36 mouse cellular contexts compared by ENCODE assay signal in genomic region chr2:173722251-173722857, GRCm38 (mm10). TPM values are rescaled to one million over a fixed set of nuclear protein-coding genes. Genes with fewer than 3 reads are reported as not detected.
DNase-seq lines count a peak whose midpoint lies in the region; ATAC-seq and TF ChIP-seq lines count a peak whose summit lies in the region.
"Had no signal": no experiment of that assay in that cellular context is flagged by ENCODE, and none has a peak within 500 bp of the region (broad histone marks: within the 10 kb centered on the region; RNA-seq: fewer than 3 reads in every experiment).

No protein-coding gene starts in this region.

- no peak overlapping the region for H3K9ac ChIP-seq in lung, postnatal 0 days (replicated peaks; ENCODE audit: low read depth)
- H3K9ac ChIP-seq in stomach, postnatal 0 days (ENCODE audit: low read length) = no peak overlapping the region
- H3K9ac ChIP-seq: forebrain, embryonic 13.5 days; hindbrain, embryonic 15.5 days; limb, embryonic 15.5 days; liver, embryonic 13.5 days; midbrain, embryonic 13.5 days; neural tube, embryonic 13.5 days had no signal

- DNase-seq in lung, postnatal 0 days (ENCODE audit: low spot score) = no peak
- no peak for DNase-seq in lung, postnatal 25 days (ENCODE audit: low spot score)
- DNase-seq in B cell, adult 2 months = peak; percentile 14 to 23
- DNase-seq in brain, adult 2 months (ENCODE audit: low read depth, low spot score) = peak; percentile 21
- peak; percentile 69 for DNase-seq in stomach, postnatal 0 days (ENCODE audit: low spot score)
- no peak for DNase-seq in left cerebral cortex, adult 18-20 months (ENCODE audit: low spot score in 2 of 2)
- DNase-seq: adrenal gland, adult 2 months; cerebellum, adult 11 months; cerebellum, adult 9-10 months; cerebellum, postnatal 36 days; gastrocnemius, postnatal 14 days; heart, postnatal 14 days; kidney, adult 8-10 months; kidney, postnatal 4 days; liver, embryonic 13.5 days; lung, postnatal 4 days had no signal

- no peak overlapping the region for H3K4me3 ChIP-seq in lung, postnatal 0 days (ENCODE audit: low read depth, low read length)
- no peak overlapping the region for H3K4me3 ChIP-seq in stomach, postnatal 0 days (ENCODE audit: low read depth, low read length)
- H3K4me3 ChIP-seq: forebrain, embryonic 13.5 days; hindbrain, embryonic 10.5 days; hindbrain, embryonic 15.5 days; limb, embryonic 10.5 days; limb, embryonic 15.5 days; liver, embryonic 13.5 days; midbrain, embryonic 13.5 days; neural tube, embryonic 13.5 days had no signal

- H3K4me1 ChIP-seq in lung, postnatal 0 days (ENCODE audit: insufficient read depth, low read depth, low read length) = peaks cover 4% of the 10 kb centered on the region; the same call in 1 of the 2 replicates
- H3K4me1 ChIP-seq in stomach, postnatal 0 days (replicated peaks; ENCODE audit: control insufficient read depth, insufficient read depth) = no peaks in the 10 kb centered on the region; the same call in 1 of the 2 replicates
- H3K4me1 ChIP-seq: hindbrain, embryonic 15.5 days had no signal

- no peak overlapping the region for H3K4me2 ChIP-seq in lung, postnatal 0 days (replicated peaks; ENCODE audit: low read depth, low read length)
- H3K4me2 ChIP-seq in stomach, postnatal 0 days (replicated peaks; ENCODE audit: low read depth) = no peak overlapping the region
- H3K4me2 ChIP-seq: forebrain, embryonic 13.5 days; hindbrain, embryonic 15.5 days; limb, embryonic 15.5 days; liver, embryonic 13.5 days; midbrain, embryonic 13.5 days; neural tube, embryonic 13.5 days had no signal

- ATAC-seq in lung, postnatal 0 days = peak; percentile 46; the same call in 1 of the 2 replicates
- ATAC-seq in stomach, postnatal 0 days (ENCODE audit: low FRiP score, low TSS enrichment) = peak; percentile 86
- ATAC-seq: activated CD4-positive, CD25-positive, alpha-beta regulatory T cell, adult 4 months; forebrain, embryonic 13.5 days; inflammation-experienced regulatory T-cells, adult 6 months; midbrain, embryonic 13.5 days had no signal

- TF ChIP-seq CTCF in lung, postnatal 0 days (IDR thresholded peaks at IDR 0.05) = no peak
- TF ChIP-seq CTCF in stomach, postnatal 0 days (IDR thresholded peaks at IDR 0.05; ENCODE audit: low read depth) = no peak

- no peaks in the 10 kb centered on the region for H3K9me3 ChIP-seq in lung, postnatal 0 days (ENCODE audit: low read length)
- H3K9me3 ChIP-seq in stomach, postnatal 0 days (ENCODE audit: control insufficient read depth, low read length) = no peaks in the 10 kb centered on the region
- H3K9me3 ChIP-seq: forebrain, embryonic 13.5 days; hindbrain, embryonic 10.5 days; hindbrain, embryonic 15.5 days; limb, embryonic 10.5 days; limb, embryonic 15.5 days; liver, embryonic 13.5 days; midbrain, embryonic 13.5 days; neural tube, embryonic 13.5 days had no signal

- no peaks in the 10 kb centered on the region for H3K36me3 ChIP-seq in lung, postnatal 0 days (ENCODE audit: insufficient read depth, low read length)
- no peaks in the 10 kb centered on the region for H3K36me3 ChIP-seq in stomach, postnatal 0 days (ENCODE audit: control insufficient read depth, insufficient read depth, low read length)
- H3K36me3 ChIP-seq: hindbrain, embryonic 10.5 days; hindbrain, embryonic 15.5 days; limb, embryonic 10.5 days; limb, embryonic 15.5 days; liver, embryonic 13.5 days; midbrain, embryonic 13.5 days; neural tube, embryonic 13.5 days had no signal

- TF ChIP-seq EP300 in lung, postnatal 0 days (IDR thresholded peaks at IDR 0.05) = no peak
- TF ChIP-seq EP300 in stomach, postnatal 0 days (optimal IDR thresholded peaks at IDR 0.05) = no peak

- 31% methylated on average over 11 of the region's 11 CpGs for WGBS in lung, postnatal 0 days
- 36% methylated on average over 11 of the region's 11 CpGs for WGBS in stomach, postnatal 0 days

- no peak overlapping the region for H3K27ac ChIP-seq in lung, postnatal 0 days (ENCODE audit: low read length)
- H3K27ac ChIP-seq in stomach, postnatal 0 days (replicated peaks) = peak overlapping the region; percentile 67
- H3K27ac ChIP-seq: forebrain, embryonic 13.5 days; hindbrain, embryonic 10.5 days; hindbrain, embryonic 15.5 days; kidney, postnatal 0 days; limb, embryonic 10.5 days; limb, embryonic 15.5 days; liver, embryonic 13.5 days; midbrain, embryonic 13.5 days; neural tube, embryonic 13.5 days had no signal

- no peaks in the 10 kb centered on the region for H3K27me3 ChIP-seq in lung, postnatal 0 days (replicated peaks; ENCODE audit: insufficient read depth, low read length)
- no peaks in the 10 kb centered on the region for H3K27me3 ChIP-seq in stomach, postnatal 0 days (ENCODE audit: control insufficient read depth, insufficient read depth, low read length)
- H3K27me3 ChIP-seq: CH12.LX; forebrain, embryonic 13.5 days; hindbrain, embryonic 15.5 days; limb, embryonic 15.5 days; liver, embryonic 13.5 days; midbrain, embryonic 13.5 days; neural tube, embryonic 13.5 days had no signal

RNA-seq across cellular contexts. Expression of gene 1700010B08Rik, which starts 3.1 kb away (rescaled TPM):
- 0.13 TPM in 1 of 2 replicates, not detected in the other for polyA plus RNA-seq in lung, postnatal 0 days (2015; fragmentation: Nextera tagmentation; extraction: Ambion mirVana)
- polyA plus RNA-seq in stomach, postnatal 0 days (2015; fragmentation: Nextera tagmentation; extraction: Ambion mirVana) = not detected in 2 replicates
- total RNA-seq in left cerebral cortex, adult 18-20 months (2021) = not detected
- total RNA-seq: adrenal gland, adult 2 months; CH12.LX; ES-E14; gastrocnemius, postnatal 14 days; granulocyte monocyte progenitor cell, adult 5-6 weeks; heart, postnatal 14 days; layer of hippocampus, adult 8-10 months; layer of hippocampus, postnatal 25 days; left cerebral cortex, postnatal 10 days; megakaryocyte-erythroid progenitor cell, adult 5-6 weeks had no signal
- polyA plus RNA-seq: activated CD4-positive, CD25-positive, alpha-beta regulatory T cell, adult 4 months; adrenal gland, adult 2 months; C2C12; embryonic facial prominence, embryonic 11.5 days; forebrain, embryonic 13.5 days; heart, embryonic 14.5 days; hindbrain, embryonic 10.5 days; hindbrain, embryonic 15.5 days; inflammation-experienced regulatory T-cells, adult 6 months; kidney, postnatal 0 days; limb, embryonic 10.5 days; limb, embryonic 15.5 days; liver, embryonic 13.5 days; midbrain, embryonic 13.5 days; neural tube, embryonic 13.5 days had no signal

RNA-seq across cellular contexts. Expression of gene Vapb, which starts 15.0 kb away (rescaled TPM):
- 12.4 and 12.9 TPM in 2 replicates for polyA plus RNA-seq in lung, postnatal 0 days (2015; fragmentation: Nextera tagmentation; extraction: Ambion mirVana)
- polyA plus RNA-seq in stomach, postnatal 0 days (2015; fragmentation: Nextera tagmentation; extraction: Ambion mirVana) = 11.1 and 13.1 TPM in 2 replicates
- 100 to 1,000 TPM; 121 to 132 TPM for total RNA-seq in left cerebral cortex, adult 18-20 months (2021)

Comparison
In these comparisons a context has a peak if more than half of its experiments do, and no peak if none do; other contexts are left out.
1. DNase-seq: peak in B cell, adult 2 months (2 of 2), brain, adult 2 months (single experiment) and stomach, postnatal 0 days (single experiment); none in lung, postnatal 0 days (single experiment), lung, postnatal 25 days (single experiment) and left cerebral cortex, adult 18-20 months (0 of 2).